Mouse (Mus musculus): ENCODE measurements around the gene Car4.

DNA sequence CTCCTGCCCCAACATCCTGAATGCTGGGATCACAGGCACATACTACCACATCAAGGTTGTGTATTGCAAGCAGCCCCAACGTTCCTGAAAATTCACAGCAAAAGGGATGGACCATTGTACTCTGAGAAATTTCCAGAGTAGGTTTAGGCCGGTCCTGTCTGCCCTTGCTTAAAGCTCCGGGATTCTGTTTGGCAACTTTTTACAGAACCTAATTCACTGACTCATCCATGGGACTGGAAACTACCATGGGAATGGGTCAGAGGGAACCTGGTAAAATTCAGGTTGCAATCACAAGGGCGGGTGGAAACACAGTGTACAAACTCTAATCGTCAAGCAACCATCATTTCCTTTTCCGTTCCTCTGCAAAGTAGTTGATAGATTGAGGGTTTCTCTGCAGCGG is 37.6 kb upstream of the Car4 start:
- TF ChIP-seq CTCF (IDR thresholded peaks at IDR 0.05; ENCODE audit: borderline replicate concordance, control insufficient read depth, extremely low read depth, insufficient read depth, low read length, poor library complexity) (no peak), POLR2A (IDR thresholded peaks at IDR 0.05; ENCODE audit: control insufficient read depth, extremely low read depth, insufficient read depth, low read length, poor library complexity) (no peak)

All from thymus, adult 2 months (tissue).